Mouse (Mus musculus) urinary bladder, postnatal 10 days (tissue): ENCODE data around the gene Tubb5.
A peak's percentile ranks its signal among the peaks of the same experiment; 100 is the strongest.

Experiments used
- DNase-seq: peaks from one replicate; pipeline ENCODE4 v3.0.0; 2022; ENCODE audit warnings: low spot score

Gene Tubb5

DNA sequence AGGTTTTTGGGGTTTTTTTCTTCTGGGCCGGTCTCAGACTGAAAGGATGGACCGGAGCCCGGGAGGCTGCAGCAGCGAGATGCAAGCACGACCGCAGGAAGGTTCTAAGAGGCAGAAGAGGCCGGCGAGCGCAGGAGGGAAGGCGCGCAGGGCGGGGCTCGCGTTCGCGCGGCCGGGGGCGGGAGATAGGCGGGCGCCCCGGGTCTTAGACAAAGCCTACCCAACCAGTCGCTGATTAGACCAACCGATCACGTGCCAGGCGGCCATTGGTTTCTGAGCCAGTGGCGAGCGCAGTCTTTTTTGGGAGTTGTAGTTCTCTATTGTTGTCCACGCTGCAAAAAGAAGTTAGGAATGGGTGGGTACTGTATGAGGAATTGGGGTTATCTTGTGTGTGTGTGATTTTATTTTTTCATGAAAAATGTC lies at the start of gene Tubb5:
Gene Tubb5, minus strand, starts transcription at position 185 of the 423 bp plus-strand sequence.
- DNase-seq, result peak; percentile 84

GRCm38 (mm10) chr17:35887725-35888124 lies 49.6 kb upstream of the Tubb5 start:
- no peak for DNase-seq

DNA sequence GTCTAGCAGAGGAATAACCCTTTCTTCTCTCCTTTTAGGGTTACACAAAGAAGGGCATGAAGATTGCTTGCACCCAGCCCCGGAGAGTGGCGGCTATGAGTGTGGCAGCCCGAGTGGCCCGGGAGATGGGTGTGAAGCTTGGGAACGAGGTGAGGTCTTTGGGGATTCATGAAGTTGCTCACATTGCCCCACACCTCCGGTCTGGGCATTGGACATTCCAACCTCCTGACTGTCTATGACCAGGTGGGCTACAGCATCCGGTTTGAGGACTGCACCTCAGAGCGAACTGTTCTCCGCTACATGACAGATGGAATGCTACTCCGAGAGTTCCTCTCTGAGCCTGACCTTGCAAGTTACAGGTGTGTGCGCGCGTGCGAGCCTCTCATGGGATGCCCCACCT lies 45.7 kb upstream of the Tubb5 start:
- DNase-seq, result no peak

GRCm38 (mm10) chr17:35882924-35883323 lies 44.8 kb upstream of the Tubb5 start:
- no peak for DNase-seq

DNA sequence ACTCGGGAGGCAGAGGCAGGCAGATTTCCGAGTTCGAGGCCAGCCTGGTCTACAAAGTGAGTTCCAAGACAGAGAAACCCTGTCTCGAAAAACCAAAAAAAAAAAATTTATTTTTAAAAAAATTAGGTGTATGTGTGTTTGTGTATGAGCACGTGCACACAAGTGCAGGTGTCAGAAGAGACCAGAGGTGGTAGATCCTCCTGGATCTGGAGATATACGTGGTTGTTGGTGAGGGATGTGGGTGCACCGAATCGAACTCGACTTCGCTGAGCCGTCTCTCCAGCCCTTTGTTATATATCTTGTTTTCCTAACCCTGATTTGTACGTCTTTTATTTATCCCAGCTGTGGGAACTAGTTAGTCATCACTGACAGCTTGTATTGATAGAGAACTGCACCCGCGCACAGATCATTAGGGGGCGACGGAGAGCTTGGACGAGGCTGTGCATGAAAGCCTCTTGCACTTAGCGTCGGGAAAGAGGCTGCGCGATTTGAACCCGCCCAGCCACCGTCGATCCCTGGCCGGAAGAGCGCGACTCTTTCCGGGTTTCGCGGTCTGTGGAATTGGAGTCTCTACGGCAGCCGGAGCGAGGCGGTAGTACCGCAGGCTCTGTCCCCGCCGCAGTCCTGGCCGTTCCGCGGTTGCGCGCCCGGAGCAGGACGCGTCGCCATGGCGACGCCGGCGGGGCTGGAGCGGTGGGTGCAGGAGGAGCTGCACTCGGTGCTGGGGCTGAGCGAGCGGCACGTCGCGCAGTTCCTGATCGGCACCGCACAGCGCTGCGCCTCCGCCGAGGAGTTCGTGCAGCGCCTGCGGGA lies 41.3 kb upstream of the Tubb5 start, which contains the start of gene Dhx16:
Gene Dhx16, plus strand, starts transcription at position 575 of the 813 bp plus-strand sequence.
- peak; percentile 83 for DNase-seq

- DNase-seq, result no peak
Measured at GRCm38 (mm10) chr17:35874721-35875120, 36.6 kb upstream of the Tubb5 start.

- DNase-seq, result peak; percentile 66
Measured at GRCm38 (mm10) chr17:35873774-35874519, 35.8 kb upstream of the Tubb5 start.

DNA sequence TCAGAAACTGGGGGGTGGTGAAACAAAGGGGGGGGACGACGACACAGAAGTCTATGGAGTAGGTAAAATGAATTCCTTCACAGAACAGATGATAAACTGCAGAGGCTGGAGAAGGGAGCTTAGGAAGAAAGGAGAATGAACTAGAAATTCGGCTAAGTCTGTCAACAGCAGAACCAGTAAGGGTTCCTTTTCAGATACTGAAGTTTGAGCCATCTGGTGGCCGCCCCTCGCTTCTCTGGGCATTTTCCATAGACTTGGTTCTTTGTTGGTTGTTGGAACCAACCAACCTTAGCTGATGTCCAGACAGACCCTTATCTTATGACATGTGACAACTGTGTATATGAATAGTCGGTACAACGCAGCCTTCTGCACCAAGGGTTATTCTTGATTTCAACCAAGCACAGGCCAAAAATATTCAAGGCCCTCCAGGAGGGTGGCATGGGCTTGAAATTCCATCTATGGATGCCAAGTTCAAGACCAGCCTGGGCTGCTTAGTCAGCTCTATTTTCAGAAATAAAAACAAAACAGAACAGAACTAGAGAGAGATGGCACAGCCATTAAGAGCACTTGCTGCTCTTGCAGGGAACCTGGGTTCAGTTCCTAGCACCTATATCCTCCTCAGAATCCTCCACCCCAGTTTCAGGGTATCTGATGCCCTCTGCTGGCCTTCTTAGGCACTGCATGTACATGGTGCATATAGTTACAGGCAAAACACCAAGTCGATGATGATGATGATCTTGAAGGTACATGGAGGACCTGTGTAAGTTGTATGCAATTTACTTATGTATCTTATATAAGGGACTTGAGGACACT lies 33.0 kb upstream of the Tubb5 start:
- DNase-seq, result no peak

DNA sequence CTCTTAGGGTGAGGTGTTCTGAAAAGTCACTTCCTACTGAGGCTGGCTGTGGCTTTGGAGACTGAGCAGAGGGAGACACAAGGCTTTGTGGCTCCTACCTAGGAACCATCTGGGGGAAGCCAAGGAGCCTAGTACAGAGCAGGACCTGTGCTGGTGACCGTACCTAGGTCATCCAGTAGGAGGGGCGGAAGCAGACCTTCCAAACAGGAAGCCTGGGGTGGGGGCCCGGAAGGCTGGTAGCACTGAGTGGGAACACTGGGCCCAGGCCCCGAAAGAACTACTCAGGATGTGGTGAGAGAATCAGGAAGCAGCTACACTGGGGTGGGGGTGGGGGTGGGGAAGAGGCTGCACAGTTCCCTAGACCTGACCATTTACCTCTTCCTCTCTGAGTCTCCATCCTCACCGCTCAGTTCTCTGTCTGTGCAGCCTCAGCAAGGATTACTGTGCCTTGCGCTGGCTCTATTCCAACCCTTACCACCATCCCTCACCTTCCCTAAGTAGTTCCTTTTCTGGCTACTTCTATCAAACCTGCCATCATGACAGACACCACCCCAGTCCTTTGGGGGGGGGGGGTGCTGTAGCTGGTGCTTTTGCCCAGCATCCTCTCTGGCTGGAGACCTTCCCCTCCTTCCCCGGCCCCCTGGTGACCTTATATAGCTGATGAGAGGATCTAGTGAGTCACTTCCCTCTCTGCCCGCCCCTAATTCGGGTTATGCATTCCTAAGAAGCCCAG lies 32.2 kb upstream of the Tubb5 start:
- DNase-seq, result no peak

DNA sequence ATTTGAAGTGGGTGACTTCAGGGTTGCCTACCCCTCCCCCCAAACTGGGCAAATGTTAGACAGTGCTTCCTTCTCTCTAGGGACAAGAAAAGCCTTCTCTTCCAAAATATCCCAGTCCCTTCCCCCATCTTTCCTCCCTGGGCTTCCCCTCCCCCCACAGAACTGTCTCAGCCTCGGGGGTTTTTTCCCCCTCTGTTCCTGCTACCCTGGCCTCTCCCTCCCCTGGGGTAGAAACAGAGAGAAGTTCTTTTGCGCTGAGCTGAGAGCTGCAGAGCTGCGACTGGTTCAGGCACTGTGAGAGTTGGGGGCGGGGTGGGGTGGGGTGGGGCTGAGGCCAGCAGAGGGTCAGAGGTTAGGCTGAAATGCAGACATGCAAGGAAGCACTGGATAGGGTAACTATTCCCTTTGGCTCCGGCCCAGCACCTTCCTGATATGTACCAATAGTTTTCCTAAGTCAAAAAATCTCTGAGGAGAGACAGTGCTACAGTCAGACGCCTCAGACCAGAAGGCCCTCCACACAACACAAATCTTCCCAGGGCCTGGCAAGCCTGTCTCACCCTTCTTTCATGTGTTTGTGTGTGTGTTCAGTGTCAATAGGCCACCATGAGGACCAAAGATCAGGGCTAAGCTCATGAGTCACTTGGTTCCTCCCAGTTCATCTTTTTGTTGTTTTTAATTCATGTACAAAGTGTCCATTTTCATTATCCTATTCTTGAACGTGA lies 31.4 kb upstream of the Tubb5 start:
- no peak for DNase-seq

DNA sequence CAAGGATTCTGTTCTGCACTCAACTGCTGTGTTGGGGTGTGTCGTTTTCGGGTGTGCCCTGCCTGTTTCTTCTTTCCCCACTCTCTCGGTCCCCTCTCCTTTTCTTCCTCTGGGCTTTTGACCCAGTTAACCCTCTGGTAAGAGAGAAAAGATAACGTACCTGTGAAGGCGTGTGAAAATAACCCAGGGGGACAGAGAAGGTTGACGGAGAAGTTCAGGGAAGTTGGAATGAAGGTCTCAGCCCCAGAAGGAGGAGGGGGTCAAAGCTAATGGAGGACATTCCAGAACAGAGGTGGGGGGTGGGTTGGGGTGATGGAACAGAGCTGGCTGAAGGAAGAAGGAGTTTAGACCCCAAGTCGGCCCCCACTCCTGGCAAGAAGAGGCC lies 30.8 kb upstream of the Tubb5 start:
- DNase-seq, result no peak

- no peak for DNase-seq
Measured at GRCm38 (mm10) chr17:35868165-35868820, 30.2 kb upstream of the Tubb5 start.

DNA sequence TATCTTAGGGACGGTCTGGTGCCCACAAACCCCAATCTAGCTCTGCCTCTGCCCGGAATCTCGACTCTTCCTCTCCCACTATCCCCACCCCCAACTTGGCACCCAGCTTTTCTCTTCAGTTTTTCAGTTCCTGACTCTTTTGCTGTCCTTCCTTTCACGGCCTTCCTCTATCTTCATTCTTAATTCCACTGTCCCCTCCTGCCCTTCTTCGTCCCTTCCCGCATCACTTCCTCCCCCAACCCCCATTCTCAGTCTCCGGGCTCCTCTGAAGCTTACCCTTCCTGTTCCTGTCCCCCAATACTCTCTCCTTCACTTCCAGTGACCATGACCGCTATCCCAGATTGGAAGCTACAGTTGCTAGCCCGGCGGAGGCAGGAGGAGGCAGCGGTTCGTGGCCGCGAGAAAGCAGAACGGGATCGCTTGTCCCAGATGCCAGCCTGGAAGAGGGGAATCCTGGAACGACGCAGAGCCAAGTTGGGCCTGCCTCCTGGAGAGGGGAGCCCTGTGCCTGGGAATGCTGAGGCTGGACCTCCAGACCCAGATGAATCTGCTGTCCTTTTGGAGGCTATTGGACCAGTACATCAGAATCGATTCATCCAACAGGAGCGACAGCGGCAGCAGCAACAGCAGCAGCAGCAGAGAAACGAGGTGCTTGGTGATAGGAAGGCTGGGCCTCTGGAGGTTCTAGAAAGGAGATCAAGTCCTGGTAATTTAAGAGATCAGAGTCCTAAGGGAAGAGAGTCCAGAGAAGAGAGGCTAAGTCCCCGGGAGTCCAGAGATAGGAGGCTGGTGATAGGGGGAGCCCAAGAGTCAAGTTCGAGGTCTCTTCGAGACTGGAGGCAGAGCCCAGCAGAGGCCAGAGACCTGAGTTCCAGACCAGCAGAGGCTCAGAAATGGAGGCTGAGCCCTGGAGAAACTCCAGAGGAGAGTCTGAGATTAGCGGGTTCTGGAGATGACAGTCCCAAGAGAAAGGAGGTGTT lies 29.1 kb upstream of the Tubb5 start:
- DNase-seq, result no peak

DNA sequence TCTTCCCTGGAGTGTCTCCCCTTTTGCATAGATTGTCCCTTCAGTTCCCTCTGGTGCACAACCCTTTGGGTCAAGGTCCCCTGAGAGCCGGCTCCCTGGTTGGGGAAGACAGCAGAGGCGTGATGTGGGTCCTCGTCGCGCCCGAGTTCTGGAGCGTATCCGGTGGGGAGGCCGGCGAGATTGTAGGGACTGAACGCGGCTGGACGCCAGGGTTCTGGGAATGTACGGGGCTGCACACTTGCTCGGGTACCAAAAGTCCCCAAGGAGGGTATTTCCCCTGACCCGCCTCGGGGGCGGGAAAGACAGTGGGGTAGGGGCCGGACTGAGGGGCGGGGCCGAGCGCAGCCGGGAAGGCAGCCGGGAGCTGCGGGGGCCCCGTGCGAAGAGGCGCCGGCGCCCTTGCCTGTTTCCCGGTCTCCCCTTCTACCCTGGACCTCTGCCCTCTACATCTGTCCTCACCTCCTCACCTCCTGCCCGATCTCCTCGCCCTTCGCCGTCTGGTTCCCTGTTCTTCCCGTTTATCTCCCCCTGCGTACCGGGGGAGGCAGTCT lies 28.2 kb upstream of the Tubb5 start:
- DNase-seq, result no peak

GRCm38 (mm10) chr17:35865481-35866280 lies 27.6 kb upstream of the Tubb5 start, which contains the start of gene Ppp1r18:
TSS of gene Ppp1r18 (plus strand) at chr17:35865593.
- DNase-seq, result peak; percentile 58

DNA sequence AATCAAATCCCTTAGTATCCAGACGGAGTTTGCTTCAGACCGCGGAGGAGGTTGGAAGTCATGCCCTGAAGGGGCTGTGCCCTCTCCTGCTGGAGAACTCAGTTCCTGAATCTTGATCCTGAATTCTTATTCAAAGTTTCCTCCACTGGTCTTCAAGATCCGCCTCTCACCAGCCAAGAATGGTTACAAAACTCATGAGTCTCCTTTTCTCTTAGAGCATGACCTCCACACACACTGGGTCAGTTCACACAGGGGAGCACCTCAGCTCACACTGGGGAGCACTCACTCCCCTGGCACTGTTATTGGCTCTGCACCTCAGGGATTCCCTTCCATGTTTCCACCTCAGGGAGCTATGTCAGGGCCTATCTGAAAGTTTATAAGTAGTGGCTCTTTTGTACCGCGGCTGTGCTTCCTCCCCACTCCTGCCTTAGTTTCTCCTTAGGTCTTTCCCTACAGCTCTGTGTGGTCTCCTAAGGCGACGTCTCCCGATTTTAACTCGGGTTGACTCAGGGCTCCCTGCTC lies 26.8 kb upstream of the Tubb5 start:
- no peak for DNase-seq

DNA sequence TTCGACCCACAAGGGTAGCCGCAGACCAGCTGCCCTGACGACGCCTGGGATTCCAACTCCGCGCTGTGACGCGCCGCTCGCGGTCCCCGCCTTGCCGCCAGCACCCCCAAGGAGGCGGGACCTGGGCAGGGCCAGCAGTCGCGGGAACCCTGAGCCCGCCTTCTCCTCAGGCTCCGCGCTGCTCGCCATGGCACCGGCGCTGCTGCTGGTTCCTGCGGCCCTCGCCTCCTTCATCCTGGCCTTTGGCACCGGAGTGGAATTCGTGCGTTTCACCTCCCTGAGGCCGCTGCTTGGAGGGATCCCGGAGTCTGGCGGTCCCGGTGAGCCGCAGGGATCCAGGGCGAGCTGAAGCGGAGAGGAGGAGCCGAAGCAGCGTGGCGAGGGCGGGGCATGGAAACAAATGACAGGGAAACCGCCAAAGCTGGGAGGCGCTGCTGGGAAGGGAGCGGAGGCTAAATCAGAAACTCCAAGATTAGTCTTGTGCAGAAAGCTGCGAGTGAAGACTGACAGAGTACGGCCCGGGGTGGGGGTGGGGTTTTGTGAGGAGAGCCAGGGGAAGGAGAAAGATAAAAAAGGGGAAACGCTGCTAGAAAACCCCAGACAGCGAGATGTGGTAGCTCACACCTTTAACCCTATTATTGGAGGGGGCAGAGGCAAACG lies 23.2 kb upstream of the Tubb5 start, which contains the start of gene Nrm:
Gene Nrm, plus strand, starts transcription at position 121 of the 660 bp plus-strand sequence.
- peak; percentile 57 for DNase-seq
